ENCODE assay signal across 8 mouse cellular contexts in genomic region chr7:67952036-67952681, GRCm38 (mm10). TPM values are rescaled to one million over a fixed set of nuclear protein-coding genes. Genes with fewer than 3 reads are reported as not detected.
A peak's percentile ranks its signal among the peaks of the same experiment; 100 is the strongest.
DNase-seq lines count a peak whose midpoint lies in the region; ATAC-seq and TF ChIP-seq lines count a peak whose summit lies in the region.

No protein-coding gene starts in this region.

- H3K4me1 ChIP-seq in brown adipose tissue, adult 24 weeks (ENCODE audit: control insufficient read depth, insufficient read depth, insufficient read length, low read length) = no peaks in the 10 kb centered on the region
- H3K4me1 ChIP-seq in forebrain, embryonic 12.5 days = peaks cover 29% of the 10 kb centered on the region
- H3K4me1 ChIP-seq in heart, postnatal 0 days (ENCODE audit: control insufficient read depth, insufficient read depth) = peaks cover 9% of the 10 kb centered on the region
- peaks cover 1% of the 10 kb centered on the region; the same call in 1 of the 2 replicates for H3K4me1 ChIP-seq in lung, adult 2 months (ENCODE audit: control insufficient read depth, insufficient read depth, low read length)
- H3K4me1 ChIP-seq in olfactory bulb, adult 2 months (ENCODE audit: control insufficient read depth, insufficient read depth, low read length) = peaks cover 18% of the 10 kb centered on the region

- H3K9me3 ChIP-seq in forebrain, embryonic 12.5 days = no peaks in the 10 kb centered on the region
- H3K9me3 ChIP-seq in heart, postnatal 0 days (replicated peaks; ENCODE audit: control insufficient read depth, low read length) = no peaks in the 10 kb centered on the region

- H3K27ac ChIP-seq in brown adipose tissue, adult 24 weeks (replicated peaks; ENCODE audit: low read depth, low read length) = peak overlapping the region; percentile 60
- peak overlapping the region; percentile 100 for H3K27ac ChIP-seq in forebrain, embryonic 12.5 days
- H3K27ac ChIP-seq in heart, postnatal 0 days (ENCODE audit: low read depth) = peak overlapping the region; percentile 100
- H3K27ac ChIP-seq in olfactory bulb, adult 2 months (ENCODE audit: insufficient read depth, low read depth, low read length) = peak overlapping the region; percentile 97

- no peaks in the 10 kb centered on the region for H3K27me3 ChIP-seq in forebrain, embryonic 12.5 days
- H3K27me3 ChIP-seq in heart, postnatal 0 days (ENCODE audit: control insufficient read depth, insufficient read depth, low read length) = no peaks in the 10 kb centered on the region

- under 1% methylated on average over 72 of the region's 91 CpGs for WGBS in forebrain, embryonic 12.5 days
- under 1% methylated on average over 47 of the region's 91 CpGs for WGBS in heart, postnatal 0 days
- WGBS in lung, adult 2 months = under 1% methylated on average over 80 of the region's 91 CpGs
- under 1% methylated on average over 81 of the region's 91 CpGs for WGBS in olfactory bulb, adult 2 months

- peak; percentile 62 for DNase-seq in CD4-positive, CD25-positive, alpha-beta regulatory T cell, adult 2 months (ENCODE audit: low read depth, low spot score)
- peak; percentile 84 for DNase-seq in heart, postnatal 0 days (ENCODE audit: low spot score)
- peak; percentile 74 to 83 for DNase-seq in layer of hippocampus, adult 18-20 months (ENCODE audit: low spot score in 2 of 2)
- DNase-seq in lung, adult 2 months = peak; percentile 75
- peak; percentile 55 for DNase-seq in thymus, adult 18-20 months

- peak overlapping the region; percentile 82 for H3K4me3 ChIP-seq in brown adipose tissue, adult 24 weeks (ENCODE audit: insufficient read depth, low read depth, low read length)
- peak overlapping the region; percentile 92 for H3K4me3 ChIP-seq in forebrain, embryonic 12.5 days (replicated peaks)
- H3K4me3 ChIP-seq in heart, postnatal 0 days (ENCODE audit: low read depth, low read length) = peak overlapping the region; percentile 99
- peak overlapping the region; percentile 78 for H3K4me3 ChIP-seq in lung, adult 2 months (replicated peaks; ENCODE audit: extremely low read depth, low read depth, low read length)
- H3K4me3 ChIP-seq in olfactory bulb, adult 2 months (ENCODE audit: insufficient read depth, low read depth, low read length) = peak overlapping the region; percentile 100

- peak overlapping the region; percentile 96 for H3K9ac ChIP-seq in forebrain, embryonic 12.5 days
- H3K9ac ChIP-seq in heart, postnatal 0 days (replicated peaks; ENCODE audit: low read depth, low read length) = peak overlapping the region; percentile 99

- no peak for TF ChIP-seq CTCF in heart, postnatal 0 days (IDR thresholded peaks at IDR 0.05; ENCODE audit: low read depth)
- TF ChIP-seq CTCF in lung, adult 2 months (IDR thresholded peaks at IDR 0.05; ENCODE audit: insufficient read depth, low read length) = no peak
- no peak for TF ChIP-seq CTCF in olfactory bulb, adult 2 months (IDR thresholded peaks at IDR 0.05; ENCODE audit: insufficient read depth, low read depth, low read length)

- H3K36me3 ChIP-seq in forebrain, embryonic 12.5 days (replicated peaks) = no peaks in the 10 kb centered on the region
- H3K36me3 ChIP-seq in heart, postnatal 0 days (replicated peaks; ENCODE audit: control insufficient read depth, insufficient read depth, low read length) = no peaks in the 10 kb centered on the region

- ATAC-seq in forebrain, embryonic 12.5 days (ENCODE audit: low FRiP score) = peak; percentile 52
- ATAC-seq in heart, postnatal 0 days (ENCODE audit: insufficient read depth, low read depth) = peak; percentile 49

- TF ChIP-seq EP300 in heart, postnatal 0 days (IDR thresholded peaks at IDR 0.05; ENCODE audit: low read depth) = no peak

- 0 out of 2 replicates have a peak, but pooled peaks have one; percentile 5 for TF ChIP-seq POLR2A in lung, adult 2 months (IDR thresholded peaks at IDR 0.05; ENCODE audit: borderline replicate concordance, extremely low read depth, low read depth, low read length)
- peak; percentile 52; the same call in 1 of the 2 replicates for TF ChIP-seq POLR2A in olfactory bulb, adult 2 months (IDR thresholded peaks at IDR 0.05; ENCODE audit: insufficient read depth, low read depth, low read length)

- H3K4me2 ChIP-seq in forebrain, embryonic 12.5 days = peak overlapping the region; percentile 99
- H3K4me2 ChIP-seq in heart, postnatal 0 days (ENCODE audit: low read depth, low read length) = peak overlapping the region; percentile 78

RNA-seq across cellular contexts. Expression of gene Igf1r, which starts 0.5 kb away (rescaled TPM):
- polyA plus RNA-seq in brown adipose tissue, adult 24 weeks (2012; ENCODE audit: insufficient read depth, insufficient read length, missing spikeins) = 2.3 and 2.8 TPM in 2 replicates
- polyA plus RNA-seq in forebrain, embryonic 12.5 days (2016; fragmentation: Nextera tagmentation; extraction: Ambion mirVana) = 29.0 and 36.1 TPM in 2 replicates
- total RNA-seq in heart, postnatal 0 days (2014; rRNA removed; ENCODE audit: low replicate concordance) = 41.3 and 41.8 TPM in 2 replicates
- 8.8 and 9.9 TPM in 2 replicates for polyA plus RNA-seq in heart, postnatal 0 days (2015; fragmentation: Nextera tagmentation; extraction: Ambion mirVana)
- 10 to 100 TPM; 41.5 to 43.0 TPM for total RNA-seq in layer of hippocampus, adult 18-20 months (2021)
- polyA plus RNA-seq in lung, adult 2 months (2012; rRNA removed) = 12.2 and 16.9 TPM in 2 replicates
- polyA plus RNA-seq in olfactory bulb, adult 2 months (2012; ENCODE audit: insufficient read depth, insufficient read length, low replicate concordance, missing spikeins) = 26.5 TPM in 1 of 2 replicates, not detected in the other

Comparison
In these comparisons a context has a peak if more than half of its experiments do, and no peak if none do; other contexts are left out.
1. Peak in every context shown above with its lines: DNase-seq, ATAC-seq, H3K4me3 ChIP-seq and H3K27ac ChIP-seq.